28 mouse cellular contexts compared by ENCODE assay signal in genomic region chr19:9937428-9937827, GRCm38 (mm10). TPM values are rescaled to one million over a fixed set of nuclear protein-coding genes. Genes with fewer than 3 reads are reported as not detected.
A peak's percentile ranks its signal among the peaks of the same experiment; 100 is the strongest.
DNase-seq lines count a peak whose midpoint lies in the region; ATAC-seq and TF ChIP-seq lines count a peak whose summit lies in the region.
"Had no signal": no experiment of that assay in that cellular context is flagged by ENCODE, and none has a peak within 500 bp of the region (broad histone marks: within the 10 kb centered on the region; RNA-seq: fewer than 3 reads in every experiment).

No protein-coding gene starts in this region.

- H3K4me2 ChIP-seq in liver, embryonic 14.5 days (ENCODE audit: low read depth) = peak overlapping the region; percentile 77; the same call in 1 of the 2 replicates
- H3K4me2 ChIP-seq in liver, embryonic 12.5 days = no peak overlapping the region
- H3K4me2 ChIP-seq: embryonic facial prominence, embryonic 13.5 days; forebrain, embryonic 15.5 days; heart, embryonic 12.5 days; heart, embryonic 15.5 days; hindbrain, embryonic 13.5 days; intestine, embryonic 15.5 days had no signal

- no peak for TF ChIP-seq RAD21 in MEL (IDR thresholded peaks at IDR 0.05; ENCODE audit: low read depth, low read length)

- no peak overlapping the region for H3K9ac ChIP-seq in liver, embryonic 14.5 days (replicated peaks)
- no peak overlapping the region for H3K9ac ChIP-seq in liver, embryonic 12.5 days
- peak overlapping the region; percentile 36; the same call in 1 of the 2 replicates for H3K9ac ChIP-seq in MEL (ENCODE audit: control insufficient read depth, low read depth, low read length, poor library complexity, severe bottlenecking)
- H3K9ac ChIP-seq: embryonic facial prominence, embryonic 13.5 days; forebrain, embryonic 15.5 days; heart, embryonic 12.5 days; heart, embryonic 15.5 days; hindbrain, embryonic 13.5 days; intestine, embryonic 15.5 days had no signal

- no peaks in the 10 kb centered on the region for H3K9me3 ChIP-seq in liver, embryonic 14.5 days (ENCODE audit: control insufficient read depth, low read length)
- no peaks in the 10 kb centered on the region for H3K9me3 ChIP-seq in liver, embryonic 12.5 days (replicated peaks)
- no peaks in the 10 kb centered on the region for H3K9me3 ChIP-seq in MEL (replicated peaks; ENCODE audit: insufficient read depth, low read length)
- H3K9me3 ChIP-seq: embryonic facial prominence, embryonic 10.5 days; embryonic facial prominence, embryonic 13.5 days; forebrain, embryonic 10.5 days; forebrain, embryonic 15.5 days; G1E; heart, embryonic 12.5 days; heart, embryonic 15.5 days; hindbrain, embryonic 13.5 days; intestine, embryonic 15.5 days had no signal

- no peaks in the 10 kb centered on the region for H3K36me3 ChIP-seq in liver, embryonic 14.5 days (replicated peaks; ENCODE audit: control insufficient read depth, insufficient read depth, low read depth)
- no peaks in the 10 kb centered on the region for H3K36me3 ChIP-seq in liver, embryonic 12.5 days
- no peaks in the 10 kb centered on the region for H3K36me3 ChIP-seq in spleen, adult 2 months (ENCODE audit: control insufficient read depth, insufficient read depth, low read length)
- peaks cover 0 to 14% of the 10 kb centered on the region in 2 experiments; a peak in 2 of 4 replicates for H3K36me3 ChIP-seq in MEL (ENCODE audit: control insufficient read depth in 1 of 2, insufficient read depth in 2 of 2, low read length in 2 of 2)
- H3K36me3 ChIP-seq: embryonic facial prominence, embryonic 10.5 days; embryonic facial prominence, embryonic 13.5 days; forebrain, embryonic 10.5 days; forebrain, embryonic 15.5 days; G1E; heart, embryonic 12.5 days; heart, embryonic 15.5 days; hindbrain, embryonic 10.5 days; hindbrain, embryonic 13.5 days; intestine, embryonic 15.5 days had no signal

- TF ChIP-seq POLR2A in spleen, adult 2 months (IDR thresholded peaks at IDR 0.05; ENCODE audit: low read depth, low read length) = no peak
- no peak for TF ChIP-seq POLR2A in MEL (IDR thresholded peaks at IDR 0.05; ENCODE audit: control insufficient read depth in 1 of 2, insufficient read depth in 1 of 2, low read depth in 1 of 2, low read length in 2 of 2, poor library complexity in 1 of 2)

- no peak for TF ChIP-seq EP300 in liver, embryonic 14.5 days (IDR thresholded peaks at IDR 0.05; ENCODE audit: low read depth)
- no peak for TF ChIP-seq EP300 in MEL (IDR thresholded peaks at IDR 0.05; ENCODE audit: low read depth in 1 of 2, low read length in 2 of 2)

- TF ChIP-seq CTCF in liver, embryonic 14.5 days (IDR thresholded peaks at IDR 0.05; ENCODE audit: low read depth) = no peak
- TF ChIP-seq CTCF in spleen, adult 2 months (IDR thresholded peaks at IDR 0.05; ENCODE audit: extremely low read depth, insufficient read depth, insufficient read length, insufficient replicate concordance) = no peak
- TF ChIP-seq CTCF in MEL (IDR thresholded peaks at IDR 0.05 in 2 of 3, conservative IDR thresholded peaks at IDR 0.05 in 1 of 3; ENCODE audit: control insufficient read depth in 1 of 3, insufficient read depth in 1 of 3, low read depth in 2 of 3, low read length in 3 of 3, poor library complexity in 1 of 3, severe bottlenecking in 1 of 3) = no peak

- ATAC-seq in liver, embryonic 14.5 days (ENCODE audit: insufficient read depth) = no peak
- no peak for ATAC-seq in liver, embryonic 12.5 days
- no peak for ATAC-seq in erythroid progenitor cell, adult 5-6 weeks (replicated peaks; ENCODE audit: low FRiP score, poor library complexity, severe bottlenecking)
- ATAC-seq in megakaryocyte-erythroid progenitor cell, adult 5-6 weeks (replicated peaks; ENCODE audit: low FRiP score, low TSS enrichment, poor library complexity, severe bottlenecking) = no peak
- ATAC-seq: forebrain, embryonic 15.5 days; hindbrain, embryonic 16.5 days; intestine, embryonic 15.5 days had no signal

- H3K4me3 ChIP-seq in liver, embryonic 14.5 days (ENCODE audit: insufficient read depth in 1 of 2, low read depth in 2 of 2, low read length in 2 of 2) = no peak overlapping the region
- no peak overlapping the region for H3K4me3 ChIP-seq in liver, embryonic 12.5 days
- no peak overlapping the region for H3K4me3 ChIP-seq in spleen, adult 2 months (ENCODE audit: extremely low read depth, insufficient read depth, insufficient read length)
- H3K4me3 ChIP-seq in MEL (ENCODE audit: control insufficient read depth in 1 of 2, insufficient read depth in 1 of 2, low read depth in 2 of 2, low read length in 2 of 2) = no peak overlapping the region
- H3K4me3 ChIP-seq: embryonic facial prominence, embryonic 10.5 days; embryonic facial prominence, embryonic 13.5 days; forebrain, embryonic 10.5 days; forebrain, embryonic 15.5 days; heart, embryonic 12.5 days; heart, embryonic 15.5 days; hindbrain, embryonic 10.5 days; hindbrain, embryonic 13.5 days; intestine, embryonic 15.5 days had no signal

- 74% methylated on average over 5 of the region's 5 CpGs for WGBS in liver, embryonic 14.5 days (ENCODE audit: insufficient replicate concordance)
- 82% methylated on average over 5 of the region's 5 CpGs for WGBS in liver, embryonic 12.5 days (ENCODE audit: insufficient replicate concordance)
- 81% methylated on average over 5 of the region's 5 CpGs for WGBS in spleen, adult 2 months

- no peak overlapping the region for H3K27ac ChIP-seq in liver, embryonic 14.5 days
- no peak overlapping the region for H3K27ac ChIP-seq in liver, embryonic 12.5 days
- peak overlapping the region; percentile 89 for H3K27ac ChIP-seq in spleen, adult 2 months (ENCODE audit: insufficient read depth, low read length)
- H3K27ac ChIP-seq in MEL (ENCODE audit: control insufficient read depth, low read depth, low read length) = no peak overlapping the region
- H3K27ac ChIP-seq: embryonic facial prominence, embryonic 10.5 days; embryonic facial prominence, embryonic 13.5 days; forebrain, embryonic 10.5 days; forebrain, embryonic 15.5 days; hindbrain, embryonic 10.5 days; hindbrain, embryonic 13.5 days; intestine, embryonic 15.5 days had no signal

- no peaks in the 10 kb centered on the region for H3K79me2 ChIP-seq in MEL (ENCODE audit: control insufficient read depth, insufficient read depth, low read length, poor library complexity)

- no peak for DNase-seq in liver, embryonic 14.5 days (ENCODE audit: low read depth in 3 of 3, low spot score in 3 of 3)
- no peak for DNase-seq in spleen, adult 2 months (ENCODE audit: low read depth in 1 of 2, low spot score in 2 of 2)
- DNase-seq in spleen, postnatal 4 days (ENCODE audit: low spot score in 2 of 2) = no peak
- DNase-seq in MEL (ENCODE audit: low read depth, low spot score) = no peak
- DNase-seq: adrenal gland, adult 2 months; adrenal gland, postnatal 14 days; cerebellum, adult 11-12 months; cerebellum, adult 8-10 months; cerebellum, postnatal 10 days; cerebellum, postnatal 36 days; embryo, embryonic 11 days; gastrocnemius, postnatal 25 days; heart, postnatal 10 days; heart, postnatal 36 days had no signal

- H3K27me3 ChIP-seq in liver, embryonic 14.5 days (ENCODE audit: control insufficient read depth, insufficient read depth, low read length) = no peaks in the 10 kb centered on the region
- H3K27me3 ChIP-seq in liver, embryonic 12.5 days (replicated peaks) = no peaks in the 10 kb centered on the region
- H3K27me3 ChIP-seq in spleen, adult 2 months (ENCODE audit: control insufficient read depth, insufficient read depth, low read length) = no peaks in the 10 kb centered on the region
- H3K27me3 ChIP-seq in MEL (ENCODE audit: control insufficient read depth in 1 of 2, insufficient read depth in 2 of 2, low read length in 2 of 2) = no peaks in the 10 kb centered on the region
- H3K27me3 ChIP-seq: embryonic facial prominence, embryonic 13.5 days; forebrain, embryonic 15.5 days; heart, embryonic 12.5 days; heart, embryonic 15.5 days; hindbrain, embryonic 13.5 days; intestine, embryonic 15.5 days had no signal

- peaks cover 9 to 43% of the 10 kb centered on the region in 2 experiments for H3K4me1 ChIP-seq in liver, embryonic 14.5 days (replicated peaks; ENCODE audit: control insufficient read depth in 2 of 2, insufficient read depth in 2 of 2, low read length in 1 of 2)
- peaks cover 45% of the 10 kb centered on the region for H3K4me1 ChIP-seq in liver, embryonic 12.5 days
- H3K4me1 ChIP-seq in spleen, adult 2 months (ENCODE audit: control insufficient read depth, insufficient read depth, insufficient read length) = peaks cover 40% of the 10 kb centered on the region; the same call in 1 of the 2 replicates
- peaks cover 10 to 27% of the 10 kb centered on the region in 2 experiments for H3K4me1 ChIP-seq in MEL (ENCODE audit: control insufficient read depth in 1 of 2, insufficient read depth in 2 of 2, low read length in 2 of 2)
- H3K4me1 ChIP-seq: forebrain, embryonic 15.5 days had no signal

RNA-seq across cellular contexts. Expression of gene Incenp, which starts 38.1 kb away (rescaled TPM):
- polyA plus RNA-seq in liver, embryonic 14.5 days (2012; rRNA removed) = 51.1 and 69.7 TPM in 2 replicates
- 72.0 and 86.3 TPM in 2 replicates for polyA plus RNA-seq in liver, embryonic 14.5 days (2014; fragmentation: Nextera tagmentation; extraction: Ambion mirVana)
- 157 and 159 TPM in 2 replicates for polyA plus RNA-seq in liver, embryonic 12.5 days (2016; fragmentation: Nextera tagmentation; extraction: Ambion mirVana)
- polyA plus RNA-seq in spleen, adult 2 months (2012; rRNA removed) = 17.2 and 18.8 TPM in 2 replicates
- 91.0 and 103 TPM in 2 replicates for total RNA-seq in MEL (2012; rRNA removed)
- 100 to 1,000 TPM in 1 of 2 experiments, not detected in 1; 216 TPM for polyA plus RNA-seq in MEL (2012; ENCODE audit: insufficient read depth in 1 of 2, insufficient read length in 2 of 2, low read depth in 1 of 2, low replicate concordance in 2 of 2, missing spikeins in 1 of 2)
- total RNA-seq in erythroid progenitor cell, adult 5-6 weeks (2015; ENCODE audit: low replicate concordance) = 859 and 885 TPM in 2 replicates
- 748 and 1,226 TPM in 2 replicates for total RNA-seq in erythroid progenitor cell, adult 5-6 weeks (2017; ENCODE audit: low replicate concordance)
- total RNA-seq in megakaryocyte-erythroid progenitor cell, adult 5-6 weeks (2014; fragmentation: Nextera tagmentation) = 147 and 222 TPM in 2 replicates
- 82.0 and 83.4 TPM in 2 replicates for total RNA-seq in megakaryocyte-erythroid progenitor cell, adult 5-6 weeks (2017)

RNA-seq across cellular contexts. Expression of gene Fth1, which starts 43.0 kb away (rescaled TPM):
- polyA plus RNA-seq in liver, embryonic 14.5 days (2012; rRNA removed) = 1,645 and 1,653 TPM in 2 replicates
- polyA plus RNA-seq in liver, embryonic 14.5 days (2014; fragmentation: Nextera tagmentation; extraction: Ambion mirVana) = 3,787 and 3,976 TPM in 2 replicates
- 5,199 and 5,262 TPM in 2 replicates for polyA plus RNA-seq in liver, embryonic 12.5 days (2016; fragmentation: Nextera tagmentation; extraction: Ambion mirVana)
- polyA plus RNA-seq in spleen, adult 2 months (2012; rRNA removed) = 3,609 and 4,045 TPM in 2 replicates
- total RNA-seq in MEL (2012; rRNA removed) = 444 and 518 TPM in 2 replicates
- 1,000 to 10,000 TPM; 2,118 to 2,175 TPM for polyA plus RNA-seq in MEL (2012; ENCODE audit: insufficient read depth in 1 of 2, insufficient read length in 2 of 2, low read depth in 1 of 2, low replicate concordance in 2 of 2, missing spikeins in 1 of 2)
- total RNA-seq in erythroid progenitor cell, adult 5-6 weeks (2015; ENCODE audit: low replicate concordance) = 2,541 and 2,855 TPM in 2 replicates
- 1,910 and 2,502 TPM in 2 replicates for total RNA-seq in erythroid progenitor cell, adult 5-6 weeks (2017; ENCODE audit: low replicate concordance)
- total RNA-seq in megakaryocyte-erythroid progenitor cell, adult 5-6 weeks (2014; fragmentation: Nextera tagmentation) = 1,910 and 1,948 TPM in 2 replicates
- total RNA-seq in megakaryocyte-erythroid progenitor cell, adult 5-6 weeks (2017) = 775 and 886 TPM in 2 replicates
